Mouse (Mus musculus) gastrocnemius, postnatal 25 days (tissue): ENCODE data around the gene Olfr1394. TPM values are rescaled to one million over a fixed set of nuclear protein-coding genes. Genes with fewer than 3 reads are reported as not detected.
"Not testable (repeated sequence)": the region's sequence is repeated elsewhere in the genome, so short reads cannot be mapped to it uniquely, and the experiment has no call there.

Source experiments
- DNase-seq: peaks from one replicate; pipeline ENCODE4 v3.0.0; 2022
- total RNA-seq, 2 experiments: library from RNA; stranded (reverse); gene quantifications; 1 replicate in 1 of 2; 2 replicates in 1 of 2; pipeline ENCODE4 v1.2.3; 2021

Gene Olfr1394
- total RNA-seq, 2 experiments from 2014 or later: not detected

- no peak for DNase-seq
These were observed 35.6 kb downstream of the Olfr1394 start for GRCm38 (mm10) chr11:49189737-49190136.

- no peak for DNase-seq
These were observed 36.9 kb downstream of the Olfr1394 start for GRCm38 (mm10) chr11:49191083-49191482.

- not testable (repeated sequence) for DNase-seq
These were observed 40.6 kb downstream of the Olfr1394 start for GRCm38 (mm10) chr11:49194771-49195170.

- DNase-seq: no peak
These were observed 41.7 kb downstream of the Olfr1394 start for GRCm38 (mm10) chr11:49195819-49196322.

GRCm38 (mm10) chr11:49200666-49201065 lies 46.5 kb downstream of the Olfr1394 start:
- no peak for DNase-seq

- DNase-seq: no peak
These were observed 47.0 kb downstream of the Olfr1394 start for GRCm38 (mm10) chr11:49201142-49201541.

- no peak for DNase-seq
These were observed 47.9 kb downstream of the Olfr1394 start for GRCm38 (mm10) chr11:49202071-49202470.

- DNase-seq: no peak
These were observed 48.4 kb downstream of the Olfr1394 start for GRCm38 (mm10) chr11:49202523-49203061.

- DNase-seq: peak; percentile 92
These were observed 49.1 kb downstream of the Olfr1394 start, which contains the start of gene Zfp62 for GRCm38 (mm10) chr11:49203129-49203768. Gene Zfp62, plus strand, starts transcription at chr11:49203292.

- DNase-seq: no peak
These were observed 49.8 kb downstream of the Olfr1394 start for GRCm38 (mm10) chr11:49203771-49204497.

- DNase-seq: no peak
These were observed 51.0 kb downstream of the Olfr1394 start for GRCm38 (mm10) chr11:49205080-49205590.

GRCm38 (mm10) chr11:49207495-49207894 lies 53.3 kb downstream of the Olfr1394 start:
- no peak for DNase-seq

Other genes with a start within 250 kb of the Olfr1394 start
- 1 to 10 TPM; 1.3 to 1.4 TPM for gene Psme2b, start 208.2 kb upstream of the Olfr1394 start, total RNA-seq
- not detected for gene Olfr56, start 175.5 kb upstream of the Olfr1394 start, total RNA-seq
- 1 to 10 TPM in 1 of 2 experiments, under 1 TPM in 1; 0.96 to 1.6 TPM for gene 9930111J21Rik1, start 175.0 kb upstream of the Olfr1394 start, total RNA-seq
- under 1 TPM; 0.15 to 0.19 TPM for gene Gm12185, start 162.2 kb upstream of the Olfr1394 start, total RNA-seq
- gene Tgtp1, start 160.2 kb upstream of the Olfr1394 start, total RNA-seq: 1 to 10 TPM in 1 of 2 experiments, under 1 TPM in 1; 0.86 to 1.2 TPM
- gene 9930111J21Rik2, start 103.1 kb upstream of the Olfr1394 start, total RNA-seq: 1 to 10 TPM; 1.2 to 1.5 TPM
- gene Tgtp2, start 90.2 kb upstream of the Olfr1394 start, total RNA-seq: under 1 TPM; 0.28 to 0.38 TPM
- gene Ifi47, start 77.8 kb upstream of the Olfr1394 start, total RNA-seq: 1 to 10 TPM in 1 of 2 experiments, under 1 TPM in 1; 0.56 to 1.1 TPM
- gene Olfr1396, start 39.5 kb upstream of the Olfr1394 start, total RNA-seq: not detected
- gene Olfr1395, start 12.1 kb upstream of the Olfr1394 start, total RNA-seq: not detected
- gene Btnl9, start 32.8 kb downstream of the Olfr1394 start, total RNA-seq: 1 to 10 TPM; 1.6 to 3.5 TPM
- 10 to 100 TPM; 20.3 to 22.8 TPM for gene Zfp62, start 48.9 kb downstream of the Olfr1394 start, total RNA-seq
- 10 to 100 TPM; 33.7 to 33.9 TPM for gene Mgat1, start 89.8 kb downstream of the Olfr1394 start, total RNA-seq
- under 1 TPM in 1 of 2 experiments, not detected in 1; 0.08 TPM for gene Olfr1393, start 123.9 kb downstream of the Olfr1394 start, total RNA-seq
- not detected for gene Olfr1392, start 130.9 kb downstream of the Olfr1394 start, total RNA-seq
- gene Olfr10, start 150.4 kb downstream of the Olfr1394 start, total RNA-seq: not detected
- not detected for gene Olfr1391, start 168.4 kb downstream of the Olfr1394 start, total RNA-seq
- gene Olfr1390, start 180.8 kb downstream of the Olfr1394 start, total RNA-seq: not detected